Mouse (Mus musculus): ENCODE data around the gene Igsf11. TPM values are rescaled to one million over a fixed set of nuclear protein-coding genes. Genes with fewer than 3 reads are reported as not detected.

Igsf11 gene
- polyA plus RNA-seq, 1 experiment from 2014 or later, result 2.0 TPM

DNA sequence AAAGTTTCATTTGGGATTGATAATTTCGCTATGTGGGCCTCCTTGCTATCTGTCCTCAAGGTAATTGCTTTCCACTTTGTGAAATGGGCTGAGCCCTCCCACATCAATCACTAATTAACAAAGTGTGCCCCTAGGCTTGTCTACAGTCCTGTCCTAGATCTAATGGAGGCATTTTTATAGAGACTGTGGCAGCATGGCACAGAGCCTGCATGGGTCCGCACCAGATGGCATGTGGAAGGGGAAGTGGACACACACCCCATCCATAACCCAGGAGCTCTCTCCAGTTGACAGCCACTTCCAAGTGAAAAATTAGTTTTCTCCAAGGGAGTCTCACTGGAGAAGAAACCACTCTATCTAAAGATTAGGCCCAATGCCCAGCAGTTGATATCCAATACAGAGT lies 138.9 kb downstream of the Igsf11 start:
- H3K9me3 ChIP-seq (ENCODE audit: control insufficient read depth, low read length), result no peaks in the 10 kb centered on the region
- H3K4me3 ChIP-seq (ENCODE audit: low read length), result no peak overlapping the region
- H3K36me3 ChIP-seq (ENCODE audit: control insufficient read depth, insufficient read depth, low read length), result no peaks in the 10 kb centered on the region
- no peaks in the 10 kb centered on the region for H3K27me3 ChIP-seq (ENCODE audit: control insufficient read depth, insufficient read depth, low read length)
- WGBS, result 87% methylated on average over 2 of the region's 2 CpGs
- no peaks in the 10 kb centered on the region for H3K4me1 ChIP-seq (ENCODE audit: control insufficient read depth, insufficient read depth, low read length)
- no peak overlapping the region for H3K9ac ChIP-seq (ENCODE audit: low read depth, low read length)
- no peak overlapping the region for H3K4me2 ChIP-seq (replicated peaks; ENCODE audit: low read depth, low read length)
- no peak overlapping the region for H3K27ac ChIP-seq (ENCODE audit: low read depth, low read length)
- ATAC-seq (ENCODE audit: low FRiP score, low TSS enrichment), result no peak

DNA sequence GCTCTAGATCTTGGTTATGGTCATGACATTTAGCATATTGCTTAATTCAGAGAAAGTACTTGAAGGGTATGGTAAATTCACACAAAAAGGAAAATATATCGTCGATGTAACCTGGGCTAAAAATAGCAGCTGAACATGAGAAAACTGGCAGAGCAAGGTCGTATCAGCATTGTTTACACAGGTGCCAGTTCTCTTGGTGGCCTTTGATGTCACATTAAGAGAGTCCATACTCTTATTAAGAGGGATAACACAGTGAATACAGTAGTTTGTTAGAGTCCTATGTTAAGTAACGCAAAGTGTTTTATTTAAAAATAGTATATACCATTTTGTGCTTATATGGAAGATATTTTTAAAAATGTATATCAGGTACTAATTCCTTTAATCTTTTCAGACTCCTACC lies 144.8 kb downstream of the Igsf11 start:
- no peaks in the 10 kb centered on the region for H3K9me3 ChIP-seq (ENCODE audit: control insufficient read depth, low read length)
- no peaks in the 10 kb centered on the region for H3K36me3 ChIP-seq (ENCODE audit: control insufficient read depth, insufficient read depth, low read length)
- WGBS, result 48% methylated on average over 4 of the region's 4 CpGs
- no peak overlapping the region for H3K4me2 ChIP-seq (replicated peaks; ENCODE audit: low read depth, low read length)
- no peak overlapping the region for H3K27ac ChIP-seq (ENCODE audit: low read depth, low read length)
- H3K27me3 ChIP-seq (ENCODE audit: control insufficient read depth, insufficient read depth, low read length), result no peaks in the 10 kb centered on the region
- no peak for ATAC-seq (ENCODE audit: low FRiP score, low TSS enrichment)
- H3K4me1 ChIP-seq (ENCODE audit: control insufficient read depth, insufficient read depth, low read length), result no peaks in the 10 kb centered on the region
- H3K4me3 ChIP-seq (ENCODE audit: low read length), result no peak overlapping the region
- no peak overlapping the region for H3K9ac ChIP-seq (ENCODE audit: low read depth, low read length)

DNA sequence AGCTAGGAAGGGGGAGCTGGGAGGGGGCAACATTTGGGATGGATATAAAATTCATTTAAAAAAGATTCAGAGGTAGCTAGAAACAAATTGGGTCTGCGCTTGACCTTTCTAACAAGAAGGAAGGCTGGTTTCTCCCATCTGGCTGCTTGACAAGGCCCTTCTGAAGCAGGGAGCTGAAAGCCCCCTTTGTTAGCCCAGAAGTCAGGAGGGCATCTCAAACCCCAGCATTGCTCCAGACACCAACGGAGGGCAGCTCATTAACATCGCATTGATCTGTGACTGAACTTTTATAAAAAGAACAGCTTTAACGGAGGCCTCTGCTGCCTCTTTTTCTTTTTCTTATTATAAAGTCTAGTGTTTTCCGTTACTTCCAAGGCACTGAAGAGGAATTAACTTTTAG lies 151.9 kb downstream of the Igsf11 start:
- Histone ChIP-seq H3K9me3 (ENCODE audit: control insufficient read depth, low read length) (no peaks in the 10 kb centered on the region), H3K36me3 (ENCODE audit: control insufficient read depth, insufficient read depth, low read length) (no peaks in the 10 kb centered on the region), H3K4me1 (ENCODE audit: control insufficient read depth, insufficient read depth, low read length) (no peaks in the 10 kb centered on the region), H3K27me3 (ENCODE audit: control insufficient read depth, insufficient read depth, low read length) (no peaks in the 10 kb centered on the region), H3K27ac (ENCODE audit: low read depth, low read length) (no peak overlapping the region), H3K4me2 (replicated peaks; ENCODE audit: low read depth, low read length) (no peak overlapping the region), H3K4me3 (ENCODE audit: low read length) (no peak overlapping the region), H3K9ac (ENCODE audit: low read depth, low read length) (no peak overlapping the region)
- WGBS, result 65% methylated on average over 5 of the region's 5 CpGs
- no peak for ATAC-seq (ENCODE audit: low FRiP score, low TSS enrichment)

DNA sequence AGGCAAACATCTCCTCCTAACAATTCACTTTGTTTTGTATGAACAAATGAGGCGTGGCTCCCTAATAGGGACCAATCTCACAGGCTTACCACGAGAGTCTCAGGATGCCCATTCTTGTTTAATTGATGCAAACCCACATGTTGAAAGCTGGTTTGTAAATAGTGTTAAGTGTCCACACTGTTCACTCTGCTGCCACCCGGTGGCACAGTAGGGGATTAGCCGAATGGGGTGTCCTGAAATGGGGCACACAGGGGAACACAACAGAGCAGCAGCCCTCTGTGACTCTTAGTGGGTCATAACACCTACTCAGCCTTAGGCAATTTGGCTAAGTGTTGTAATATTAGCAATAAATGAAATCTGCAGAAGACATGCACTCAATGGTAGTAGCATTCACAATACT lies 156.4 kb downstream of the Igsf11 start:
- H3K27me3 ChIP-seq (ENCODE audit: control insufficient read depth, insufficient read depth, low read length), result no peaks in the 10 kb centered on the region
- H3K4me1 ChIP-seq (ENCODE audit: control insufficient read depth, insufficient read depth, low read length), result no peaks in the 10 kb centered on the region
- peak; percentile 69; the same call in 1 of the 2 replicates for ATAC-seq (ENCODE audit: low FRiP score, low TSS enrichment)
- no peak overlapping the region for H3K9ac ChIP-seq (ENCODE audit: low read depth, low read length)
- no peaks in the 10 kb centered on the region for H3K9me3 ChIP-seq (ENCODE audit: control insufficient read depth, low read length)
- no peak overlapping the region for H3K4me3 ChIP-seq (ENCODE audit: low read length)
- WGBS, result 9% methylated on average over 4 of the region's 4 CpGs
- no peaks in the 10 kb centered on the region for H3K36me3 ChIP-seq (ENCODE audit: control insufficient read depth, insufficient read depth, low read length)
- no peak overlapping the region for H3K27ac ChIP-seq (ENCODE audit: low read depth, low read length)
- no peak overlapping the region for H3K4me2 ChIP-seq (replicated peaks; ENCODE audit: low read depth, low read length)

DNA sequence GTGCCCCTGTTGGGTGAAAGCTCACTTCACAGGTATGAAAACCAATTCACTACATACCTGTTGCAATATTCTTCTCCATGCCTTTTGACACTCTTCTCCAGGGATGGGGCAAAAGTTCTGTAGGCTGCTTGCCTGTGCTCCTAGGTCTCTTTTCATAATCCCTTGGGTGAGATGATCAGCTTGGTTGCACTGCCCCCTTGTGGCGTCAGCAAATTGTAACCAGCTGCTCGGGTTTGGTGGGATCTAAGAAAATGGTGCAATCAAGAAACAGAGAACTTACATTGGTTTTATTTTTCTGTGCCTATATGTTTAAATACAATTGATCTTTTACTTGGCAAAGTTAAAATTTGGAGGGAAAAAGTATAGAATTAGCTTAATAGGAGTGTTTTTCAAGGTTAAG lies 160.5 kb downstream of the Igsf11 start:
- Histone ChIP-seq H3K9ac (ENCODE audit: low read depth, low read length) (no peak overlapping the region), H3K27ac (ENCODE audit: low read depth, low read length) (no peak overlapping the region), H3K27me3 (ENCODE audit: control insufficient read depth, insufficient read depth, low read length) (no peaks in the 10 kb centered on the region), H3K4me2 (replicated peaks; ENCODE audit: low read depth, low read length) (no peak overlapping the region), H3K36me3 (ENCODE audit: control insufficient read depth, insufficient read depth, low read length) (no peaks in the 10 kb centered on the region), H3K9me3 (ENCODE audit: control insufficient read depth, low read length) (no peaks in the 10 kb centered on the region), H3K4me3 (ENCODE audit: low read length) (no peak overlapping the region), H3K4me1 (ENCODE audit: control insufficient read depth, insufficient read depth, low read length) (no peaks in the 10 kb centered on the region)
- WGBS, result 0% methylated on average over 2 of the region's 2 CpGs
- no peak for ATAC-seq (ENCODE audit: low FRiP score, low TSS enrichment)

DNA sequence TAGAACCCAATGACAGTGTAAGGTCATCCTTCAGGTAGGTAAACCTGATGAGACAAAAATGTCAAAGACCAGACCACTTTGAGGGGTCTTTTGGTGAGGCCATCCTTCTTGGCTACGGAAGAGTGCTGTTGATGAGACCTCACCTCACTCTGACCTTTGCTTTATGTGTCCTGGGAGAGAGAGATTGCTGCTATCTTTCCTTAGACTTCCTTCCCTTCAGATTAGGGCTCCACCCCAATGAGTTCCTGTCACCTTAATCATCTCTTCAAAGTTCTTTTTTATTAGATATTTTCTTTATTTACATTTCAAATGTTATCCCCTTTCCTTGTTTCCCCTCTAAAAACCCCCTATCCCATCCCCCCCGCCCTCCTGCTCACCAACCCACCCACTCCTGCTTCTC lies 161.3 kb downstream of the Igsf11 start:
- Histone ChIP-seq H3K9ac (ENCODE audit: low read depth, low read length) (no peak overlapping the region), H3K4me3 (ENCODE audit: low read length) (no peak overlapping the region), H3K27me3 (ENCODE audit: control insufficient read depth, insufficient read depth, low read length) (no peaks in the 10 kb centered on the region), H3K4me2 (replicated peaks; ENCODE audit: low read depth, low read length) (no peak overlapping the region), H3K36me3 (ENCODE audit: control insufficient read depth, insufficient read depth, low read length) (no peaks in the 10 kb centered on the region), H3K27ac (ENCODE audit: low read depth, low read length) (no peak overlapping the region), H3K4me1 (ENCODE audit: control insufficient read depth, insufficient read depth, low read length) (no peaks in the 10 kb centered on the region), H3K9me3 (ENCODE audit: control insufficient read depth, low read length) (no peaks in the 10 kb centered on the region)
- ATAC-seq (ENCODE audit: low FRiP score, low TSS enrichment), result no peak
- WGBS, result 78% methylated on average over 2 of the region's 2 CpGs

DNA sequence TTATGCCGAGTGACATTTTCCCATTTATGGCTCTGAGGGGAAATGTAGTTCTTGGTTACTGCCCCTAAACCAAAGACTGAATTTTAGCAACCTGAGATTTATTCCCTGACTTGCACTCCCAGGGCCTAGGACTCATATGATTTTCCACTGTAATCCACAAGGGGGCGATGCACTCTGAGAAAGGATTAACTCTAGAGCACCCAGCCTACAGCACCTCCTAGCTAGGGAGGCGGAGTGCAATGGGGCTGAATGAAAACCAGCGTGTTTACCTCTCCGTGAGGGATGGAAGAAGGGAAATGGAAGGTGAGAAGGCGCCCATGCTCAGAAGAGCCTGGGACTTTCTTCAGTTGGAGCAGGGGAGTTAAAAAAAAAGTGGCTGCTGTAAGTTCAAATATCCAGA lies 163.6 kb downstream of the Igsf11 start:
- Histone ChIP-seq H3K27me3 (ENCODE audit: control insufficient read depth, insufficient read depth, low read length) (no peaks in the 10 kb centered on the region), H3K36me3 (ENCODE audit: control insufficient read depth, insufficient read depth, low read length) (no peaks in the 10 kb centered on the region), H3K4me1 (ENCODE audit: control insufficient read depth, insufficient read depth, low read length) (no peaks in the 10 kb centered on the region), H3K9ac (ENCODE audit: low read depth, low read length) (no peak overlapping the region), H3K27ac (ENCODE audit: low read depth, low read length) (no peak overlapping the region), H3K9me3 (ENCODE audit: control insufficient read depth, low read length) (no peaks in the 10 kb centered on the region), H3K4me2 (replicated peaks; ENCODE audit: low read depth, low read length) (no peak overlapping the region), H3K4me3 (ENCODE audit: low read length) (no peak overlapping the region)
- peak; percentile 47; the same call in 1 of the 2 replicates for ATAC-seq (ENCODE audit: low FRiP score, low TSS enrichment)
- WGBS, result 30% methylated on average over 6 of the region's 6 CpGs

DNA sequence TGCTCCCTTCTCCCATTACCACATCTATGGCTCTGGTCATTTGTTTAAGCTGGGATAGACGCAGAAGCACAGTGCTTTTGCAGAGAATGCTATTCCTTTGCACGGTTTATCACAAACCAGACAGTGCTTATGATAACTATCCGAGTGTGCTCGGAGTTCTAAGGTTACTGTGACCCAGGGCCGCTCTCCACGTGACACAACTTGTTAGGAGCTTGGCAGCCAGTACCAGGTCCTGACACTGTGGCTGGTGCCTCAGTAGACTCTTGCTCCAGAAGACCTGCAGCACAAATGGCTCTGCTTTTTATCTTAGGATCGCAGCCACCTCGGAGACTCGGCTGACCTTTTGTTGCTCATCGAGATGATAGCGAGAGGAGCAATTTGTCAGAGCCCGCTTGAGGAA lies 164.5 kb downstream of the Igsf11 start:
- H3K4me2 ChIP-seq (replicated peaks; ENCODE audit: low read depth, low read length), result no peak overlapping the region
- H3K27me3 ChIP-seq (ENCODE audit: control insufficient read depth, insufficient read depth, low read length), result no peaks in the 10 kb centered on the region
- no peak overlapping the region for H3K9ac ChIP-seq (ENCODE audit: low read depth, low read length)
- no peak for ATAC-seq (ENCODE audit: low FRiP score, low TSS enrichment)
- no peak overlapping the region for H3K4me3 ChIP-seq (ENCODE audit: low read length)
- H3K36me3 ChIP-seq (ENCODE audit: control insufficient read depth, insufficient read depth, low read length), result no peaks in the 10 kb centered on the region
- no peaks in the 10 kb centered on the region for H3K9me3 ChIP-seq (ENCODE audit: control insufficient read depth, low read length)
- H3K27ac ChIP-seq (ENCODE audit: low read depth, low read length), result no peak overlapping the region
- 25% methylated on average over 12 of the region's 12 CpGs for WGBS
- H3K4me1 ChIP-seq (ENCODE audit: control insufficient read depth, insufficient read depth, low read length), result no peaks in the 10 kb centered on the region

DNA sequence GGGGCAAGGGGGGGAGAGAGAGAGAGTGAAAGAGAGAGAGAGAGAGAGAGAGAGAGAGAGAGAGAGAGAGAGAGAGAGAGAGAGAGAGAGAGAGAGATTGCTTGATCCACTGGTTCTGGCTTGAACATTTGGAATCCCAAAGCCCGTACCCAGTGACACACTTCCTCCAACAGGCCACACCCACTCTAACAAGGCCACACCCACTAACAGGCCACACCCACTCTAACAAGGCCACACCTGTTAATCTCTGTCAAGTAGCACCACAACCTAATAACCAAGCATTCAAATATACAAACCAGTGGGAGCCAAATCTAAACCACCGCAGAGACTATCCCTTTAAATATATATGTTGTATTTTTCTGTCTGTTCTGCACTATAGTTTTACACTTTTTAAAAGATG lies 166.4 kb downstream of the Igsf11 start:
- H3K9me3 ChIP-seq (ENCODE audit: control insufficient read depth, low read length), result no peaks in the 10 kb centered on the region
- H3K9ac ChIP-seq (ENCODE audit: low read depth, low read length), result no peak overlapping the region
- no peak overlapping the region for H3K4me3 ChIP-seq (ENCODE audit: low read length)
- 93% methylated on average over 2 of the region's 2 CpGs for WGBS
- no peak overlapping the region for H3K27ac ChIP-seq (ENCODE audit: low read depth, low read length)
- no peak overlapping the region for H3K4me2 ChIP-seq (replicated peaks; ENCODE audit: low read depth, low read length)
- no peaks in the 10 kb centered on the region for H3K4me1 ChIP-seq (ENCODE audit: control insufficient read depth, insufficient read depth, low read length)
- ATAC-seq (ENCODE audit: low FRiP score, low TSS enrichment), result no peak
- no peaks in the 10 kb centered on the region for H3K27me3 ChIP-seq (ENCODE audit: control insufficient read depth, insufficient read depth, low read length)
- H3K36me3 ChIP-seq (ENCODE audit: control insufficient read depth, insufficient read depth, low read length), result no peaks in the 10 kb centered on the region

DNA sequence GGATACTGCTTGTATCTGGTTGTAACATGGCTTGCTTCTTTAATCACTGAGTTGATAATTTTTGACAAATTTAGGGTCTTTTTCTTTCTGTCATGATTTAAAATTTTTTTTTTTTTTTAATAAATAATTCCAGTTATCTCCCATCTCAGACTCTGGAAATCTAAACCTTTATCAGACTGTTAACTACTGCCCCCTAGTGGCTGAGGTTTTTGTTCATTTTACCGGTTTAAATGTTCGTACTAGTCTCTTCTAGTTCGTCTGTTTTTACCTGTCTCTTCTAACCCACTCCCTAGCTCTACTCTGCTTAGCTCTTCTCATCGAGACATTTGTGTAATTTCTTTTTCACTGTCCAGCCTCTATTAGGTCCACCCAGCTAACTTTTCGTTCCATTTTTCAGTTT lies 170.1 kb downstream of the Igsf11 start:
- H3K27ac ChIP-seq (ENCODE audit: low read depth, low read length), result no peak overlapping the region
- no peaks in the 10 kb centered on the region for H3K27me3 ChIP-seq (ENCODE audit: control insufficient read depth, insufficient read depth, low read length)
- H3K9ac ChIP-seq (ENCODE audit: low read depth, low read length), result no peak overlapping the region
- no peak overlapping the region for H3K4me2 ChIP-seq (replicated peaks; ENCODE audit: low read depth, low read length)
- H3K9me3 ChIP-seq (ENCODE audit: control insufficient read depth, low read length), result no peaks in the 10 kb centered on the region
- no peak for ATAC-seq (ENCODE audit: low FRiP score, low TSS enrichment)
- WGBS, result 39% methylated on average over 5 of the region's 5 CpGs
- no peak overlapping the region for H3K4me3 ChIP-seq (ENCODE audit: low read length)
- H3K36me3 ChIP-seq (ENCODE audit: control insufficient read depth, insufficient read depth, low read length), result no peaks in the 10 kb centered on the region
- H3K4me1 ChIP-seq (ENCODE audit: control insufficient read depth, insufficient read depth, low read length), result no peaks in the 10 kb centered on the region
